Mouse (Mus musculus) CH12.LX (cell line): Measurements from ENCODE around the gene Tnni2. TPM values are rescaled to one million over a fixed set of nuclear protein-coding genes. Genes with fewer than 3 reads are reported as not detected.
"Not testable (repeated sequence)": the region's sequence is repeated elsewhere in the genome, so short reads cannot be mapped to it uniquely, and the experiment has no call there.

Experiments used
- DNase-seq: peaks from one replicate; pipeline ENCODE4 v3.0.0-alpha.2; 2013; ENCODE audit errors: extremely low read depth
- H3K27ac ChIP-seq: 2 replicates; pipeline ENCODE4 v1.5.1; 2012; ENCODE audit warnings: low read depth, mild to moderate bottlenecking, control low read depth, moderate library complexity; ENCODE audit not compliant: insufficient read depth
- H3K27me3 ChIP-seq: replicated peaks from 2 replicates; pipeline ENCODE3; 2012; ENCODE audit warnings: inconsistent platforms
- H3K36me3 ChIP-seq, 2 experiments: replicated peaks in 1 of 2; 2 replicates each; pipeline versions ENCODE3 to v1.6.1; 2012; ENCODE audit warnings: inconsistent platforms in 1 of 2, low read length in 1 of 2, mild to moderate bottlenecking in 1 of 2, mixed read lengths in 1 of 2, moderate library complexity in 1 of 2; ENCODE audit not compliant: control insufficient read depth in 1 of 2, insufficient read depth in 1 of 2
- H3K4me1 ChIP-seq, 2 experiments: 2 replicates each; pipeline ENCODE4 v1.6.1; 2012; ENCODE audit warnings: inconsistent platforms in 1 of 2, moderate library complexity in 1 of 2; ENCODE audit not compliant: insufficient read depth in 2 of 2, control insufficient read depth in 1 of 2
- H3K4me2 ChIP-seq: 2 replicates; pipeline ENCODE4 v1.6.1; 2012; ENCODE audit warnings: low read depth, mild to moderate bottlenecking, control low read depth; ENCODE audit not compliant: poor library complexity, insufficient read depth, severe bottlenecking
- H3K4me3 ChIP-seq, 3 experiments: fragments of 150-350 bp in 1 of 3; sonication (generic) in 1 of 3; replicated peaks in 1 of 3; 2 replicates each; pipeline versions ENCODE3 to v1.5.1; 2011 to 2012; ENCODE audit warnings: low read depth in 2 of 3, low read length in 2 of 3, mild to moderate bottlenecking in 2 of 3, moderate library complexity in 2 of 3, control low read depth in 1 of 3, improper control_type of control experiment in 1 of 3, inconsistent platforms in 1 of 3, mixed read lengths in 1 of 3; ENCODE audit not compliant: poor library complexity in 1 of 3
- H3K79me2 ChIP-seq: replicated peaks from 2 replicates; pipeline ENCODE4 v1.6.1; 2012; ENCODE audit warnings: mild to moderate bottlenecking, moderate library complexity; ENCODE audit not compliant: control insufficient read depth, poor library complexity, insufficient read depth, severe bottlenecking; ENCODE audit errors: extremely low read depth
- H3K9ac ChIP-seq: 2 replicates; pipeline ENCODE4 v1.6.1; 2012; ENCODE audit warnings: low read depth, mild to moderate bottlenecking, control low read depth, moderate library complexity; ENCODE audit not compliant: insufficient read depth
- H3K9me3 ChIP-seq: replicated peaks from 2 replicates; pipeline ENCODE3; 2012; ENCODE audit warnings: low read length, inconsistent platforms, mixed read lengths
- CTCF ChIP-seq, 2 experiments: IDR thresholded peaks in 1 of 2; conservative IDR thresholded peaks in 1 of 2; 2 replicates each; pipeline ENCODE4 v1.5.1; 2011 to 2012; ENCODE audit warnings: low read depth in 2 of 2, low read length in 2 of 2, improper control_type of control experiment in 1 of 2, inconsistent platforms in 1 of 2, mild to moderate bottlenecking in 1 of 2, moderate library complexity in 1 of 2
- E2F4 ChIP-seq: IDR thresholded peaks from 2 replicates; pipeline ENCODE4 v1.6.1; 2011; ENCODE audit warnings: low read depth, low read length, improper control_type of control experiment; ENCODE audit not compliant: insufficient replicate concordance
- ELF1 ChIP-seq: IDR thresholded peaks from 2 replicates; pipeline ENCODE4 v1.6.1; 2014; ENCODE audit warnings: low read depth, mild to moderate bottlenecking, inconsistent platforms, low read length, improper control_type of control experiment
- ETS1 ChIP-seq: conservative IDR thresholded peaks from 2 replicates; pipeline ENCODE4 v1.6.1; 2012; ENCODE audit warnings: low read depth, mild to moderate bottlenecking, inconsistent platforms, low read length, improper control_type of control experiment, moderate library complexity
- IRF4 ChIP-seq: IDR thresholded peaks from 2 replicates; pipeline ENCODE4 v1.6.1; 2014; ENCODE audit warnings: low read depth, mild to moderate bottlenecking, inconsistent platforms, low read length, improper control_type of control experiment
- POLR2A ChIP-seq: IDR thresholded peaks from 2 replicates; pipeline ENCODE4 v1.6.1; 2011; ENCODE audit warnings: low read depth, mild to moderate bottlenecking, improper control_type of control experiment, low read length
- RAD21 ChIP-seq: IDR thresholded peaks from 2 replicates; pipeline ENCODE4 v1.6.1; 2011; ENCODE audit warnings: low read depth, mild to moderate bottlenecking, low read length, improper control_type of control experiment, moderate library complexity
- SMC3 ChIP-seq: IDR thresholded peaks from 2 replicates; pipeline ENCODE4 v1.6.1; 2011; ENCODE audit warnings: low read depth, low read length, improper control_type of control experiment
- USF1 ChIP-seq: IDR thresholded peaks from 2 replicates; pipeline ENCODE4 v1.6.1; 2014; ENCODE audit warnings: low read depth, mild to moderate bottlenecking, inconsistent platforms, low read length, improper control_type of control experiment
- USF2 ChIP-seq: conservative IDR thresholded peaks from 2 replicates; pipeline ENCODE4 v1.6.1; 2011; ENCODE audit warnings: low read depth, low read length, improper control_type of control experiment
- ZC3H11A ChIP-seq: IDR thresholded peaks from 2 replicates; pipeline ENCODE4 v1.6.1; 2012; ENCODE audit warnings: low read depth, mild to moderate bottlenecking, inconsistent platforms, low read length, improper control_type of control experiment
- dilution Hi-C: fragments of 300-500 bp; cut with MboI; formaldehyde crosslinking; loops from 2 replicates; pipeline ENCODE4 v1.14.3; 2020; ENCODE audit warnings: low sequenced_read_pairs; ENCODE audit not compliant: extremely low pct_unique_long_range_greater_than_20kb, extremely low pct_ligation_motif_present
- in situ Hi-C: fragments of 300-500 bp; cut with MboI; formaldehyde crosslinking; loops from 3 replicates; pipeline ENCODE4 v1.14.3; 2019; ENCODE audit warnings: low sequenced_read_pairs, low pct_ligation_motif_present, low pct_unique_long_range_greater_than_20kb, mixed read lengths
- polyA plus RNA-seq: library from polyadenylated mRNA; unstranded; fragments of >175 nt; gene quantifications from 2 replicates; pipeline ENCODE4 v1.2.1, GENCODE M21; 2012; ENCODE audit warnings: low read depth; ENCODE audit not compliant: insufficient read length
- total RNA-seq, 2 experiments: library from RNA; depleted of rRNA; stranded (reverse); fragments of 300-350 nt in 1 of 2; fragments of >200 nt in 1 of 2; gene quantifications; 2 replicates each; pipeline ENCODE4 v1.2.3; 2012 to 2014

Tnni2 gene
- total and polyA plus RNA-seq, 3 experiments = 35.0 to 88.1 (median 74.0) TPM

GRCm38 (mm10) chr7:142403591-142403990 lies 38.0 kb upstream of the Tnni2 start:
- H3K79me2 ChIP-seq = no peaks in the 10 kb centered on the region
- H3K27me3 ChIP-seq = no peaks in the 10 kb centered on the region
- DNase-seq = no peak
- dilution Hi-C loops = no loop called here
- H3K4me3 ChIP-seq = no peak overlapping the region
- no peak overlapping the region for H3K9ac ChIP-seq
- no peak overlapping the region for H3K27ac ChIP-seq
- H3K4me2 ChIP-seq = no peak overlapping the region
- no peaks in the 10 kb centered on the region for H3K9me3 ChIP-seq
- TF ChIP-seq USF1 = no peak
- no peak for TF ChIP-seq E2F4
- TF ChIP-seq ELF1 = no peak
- in situ Hi-C loops = no loop called here
- peaks cover 5 to 13% of the 10 kb centered on the region in 2 experiments for H3K4me1 ChIP-seq
- H3K36me3 ChIP-seq = no peaks in the 10 kb centered on the region

- not testable (repeated sequence) for H3K9ac ChIP-seq, H3K36me3 ChIP-seq
Observed at GRCm38 (mm10) chr7:142405134-142405533, 36.5 kb upstream of the Tnni2 start.

DNA sequence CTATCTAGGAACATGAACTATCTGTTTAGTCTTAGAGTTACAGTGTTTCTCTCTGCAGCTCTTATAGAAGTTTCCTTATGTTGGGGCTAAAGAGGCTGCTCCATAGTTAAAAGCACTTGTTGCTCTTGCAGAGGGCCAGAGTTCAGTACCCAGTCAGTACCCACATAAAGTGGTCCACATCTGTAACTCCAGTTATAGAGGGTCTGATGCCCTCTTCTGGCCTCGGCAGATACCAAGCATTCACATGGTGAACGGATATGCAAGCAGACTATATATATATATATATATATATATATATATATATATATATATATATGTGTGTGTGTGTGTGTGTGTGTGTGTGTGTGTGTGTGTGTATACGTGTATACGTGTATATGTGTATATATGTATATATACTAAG lies 33.7 kb upstream of the Tnni2 start:
- H3K9ac ChIP-seq = no peak overlapping the region
- no peak for DNase-seq
- TF ChIP-seq ETS1 (no peak), USF1 (no peak), SMC3 (peak; percentile 34), RAD21 (peak; percentile 24), CTCF (conservative IDR thresholded peaks at IDR 0.05 in 1 of 2, IDR thresholded peaks at IDR 0.05 in 1 of 2; ENCODE audit: low read depth in 2 of 2, low read length in 2 of 2) (peak in 1 of 2 experiments; percentile 35; a peak in 2 of 4 replicates)
- TF ChIP-seq, all 38 proteins: peak for 3
- Histone ChIP-seq H3K36me3 (no peaks in the 10 kb centered on the region), H3K27ac (no peak overlapping the region), H3K4me2 (no peak overlapping the region), H3K4me1 (no peaks in the 10 kb centered on the region), H3K9me3 (no peaks in the 10 kb centered on the region), H3K27me3 (peaks cover 8% of the 10 kb centered on the region), H3K79me2 (no peaks in the 10 kb centered on the region), H3K4me3 (no peak overlapping the region)
- in situ Hi-C loops (no loop called here), dilution Hi-C loops (no loop called here)

More at GRCm38 (mm10) chr7:142405134-142405533, 36.5 kb upstream of the Tnni2 start:
- H3K79me2 ChIP-seq, DNase-seq, H3K4me3 ChIP-seq, H3K4me1 ChIP-seq, dilution Hi-C loops, H3K27me3 ChIP-seq, H3K9me3 ChIP-seq, in situ Hi-C loops, H3K27ac ChIP-seq, H3K4me2 ChIP-seq: not testable (repeated sequence)

DNA sequence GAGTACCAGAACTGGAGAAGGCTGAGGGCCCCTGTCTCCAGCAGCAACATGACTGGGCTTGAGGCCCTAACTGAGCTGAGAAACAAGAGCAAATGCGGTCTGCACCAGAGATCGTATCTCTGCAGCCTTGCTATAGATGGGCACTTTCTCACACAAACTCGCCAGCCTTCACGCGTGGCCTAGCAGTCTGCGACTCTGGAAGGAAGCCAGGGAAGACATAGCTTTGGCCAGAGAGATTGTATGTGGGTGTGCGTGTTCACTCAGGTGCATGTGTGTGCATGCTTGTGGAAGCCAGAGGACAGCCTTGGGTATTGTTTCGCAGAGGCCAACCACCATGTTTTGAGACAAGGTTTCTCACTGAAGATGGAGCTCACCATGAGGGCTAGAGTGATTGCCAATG lies 32.9 kb upstream of the Tnni2 start:
- H3K4me3 ChIP-seq = no peak overlapping the region
- peaks cover 8% of the 10 kb centered on the region for H3K27me3 ChIP-seq
- no peak for DNase-seq
- dilution Hi-C loops (no loop called here), in situ Hi-C loops (no loop called here)
- H3K79me2 ChIP-seq = no peaks in the 10 kb centered on the region
- TF ChIP-seq ZC3H11A = no peak
- no peak for TF ChIP-seq IRF4
- TF ChIP-seq USF2 = no peak
- no peak for TF ChIP-seq POLR2A
- H3K4me2 ChIP-seq = no peak overlapping the region
- H3K4me1 ChIP-seq = no peaks in the 10 kb centered on the region
- no peak overlapping the region for H3K9ac ChIP-seq
- H3K27ac ChIP-seq = no peak overlapping the region
- no peaks in the 10 kb centered on the region for H3K9me3 ChIP-seq
- no peaks in the 10 kb centered on the region for H3K36me3 ChIP-seq
